Mouse (Mus musculus) small intestine, adult 10 weeks (tissue): Measurements from ENCODE around the gene Gtsf1. TPM values are rescaled to one million over a fixed set of nuclear protein-coding genes. Genes with fewer than 3 reads are reported as not detected.

Experiments
- polyA plus RNA-seq: library from polyadenylated mRNA; stranded (reverse); fragments of 350-450 nt; fragmentation: Illumina TruSeq; extraction: RNeasy Lipid Tissue Mini Kit (QIAGEN cat#74804); gene quantifications from one replicate; pipeline ENCODE4 v1.2.3, GENCODE M21; 2014; ENCODE audit warnings: low replicate concordance

Gene Gtsf1
- polyA plus RNA-seq: not detected

GRCm38 (mm10) chr15:103430241-103430640 lies at the start of gene Gtsf1:
TSS of gene Gtsf1 (minus strand) at chr15:103430470.

DNA sequence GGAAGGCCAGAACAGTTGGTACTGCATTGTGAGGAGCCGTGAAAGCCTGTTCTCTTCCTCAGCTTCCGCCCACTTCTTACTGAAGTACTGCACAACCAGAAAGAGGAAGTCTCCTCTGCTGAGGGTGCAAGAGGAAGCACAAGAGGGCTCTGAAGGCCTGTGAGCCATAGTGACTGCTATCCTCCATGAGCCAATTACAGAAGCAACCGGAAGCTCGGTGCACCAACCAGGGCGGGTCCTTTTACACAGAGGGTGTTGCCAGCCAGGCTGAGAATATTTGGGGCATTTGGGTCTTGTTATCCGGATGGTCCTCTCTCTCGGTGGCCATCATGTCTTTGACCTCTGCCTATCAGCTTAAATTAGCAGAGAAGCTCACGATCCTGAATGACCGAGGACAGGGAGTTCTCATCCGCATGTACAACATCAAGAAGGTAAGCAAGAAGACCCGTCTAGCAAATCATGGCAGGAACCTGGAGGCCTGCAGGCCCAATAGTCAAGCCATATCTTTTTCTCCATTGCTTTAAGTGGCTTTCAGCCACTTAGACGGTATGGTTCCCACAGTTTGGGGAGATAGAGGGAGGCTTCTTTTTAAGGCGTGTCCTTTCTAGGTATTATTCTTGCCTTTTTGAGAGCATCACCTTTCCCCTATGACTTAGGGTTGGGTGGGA lies 23.4 kb upstream of the Gtsf1 start, which contains the start of gene Nckap1l:
TSS of gene Nckap1l (plus strand) at position 244 of the 668 bp plus-strand sequence.

DNA sequence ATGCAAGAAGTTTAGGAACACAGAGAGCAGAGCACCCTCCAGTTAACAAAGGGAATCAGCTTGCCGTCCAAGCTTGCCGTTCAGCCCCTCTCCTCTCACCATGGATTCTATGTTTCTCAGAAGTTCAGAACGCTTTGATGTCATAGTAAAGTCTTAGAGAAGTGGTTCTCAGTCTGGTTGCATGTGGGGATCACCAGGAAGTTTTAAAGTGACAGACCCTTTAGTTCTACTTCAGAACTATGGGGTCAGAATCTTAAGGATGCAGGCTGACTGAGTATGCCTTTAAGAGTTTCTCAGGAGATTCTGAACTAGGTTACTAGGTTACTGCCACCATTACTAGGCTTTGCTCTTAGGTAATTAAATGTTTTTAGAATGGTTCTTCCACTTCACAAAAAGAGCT lies 18.1 kb upstream of the Gtsf1 start, which contains the start of gene Gtsf2:
TSS of gene Gtsf2 (minus strand) at position 101 of the 400 bp plus-strand sequence.

DNA sequence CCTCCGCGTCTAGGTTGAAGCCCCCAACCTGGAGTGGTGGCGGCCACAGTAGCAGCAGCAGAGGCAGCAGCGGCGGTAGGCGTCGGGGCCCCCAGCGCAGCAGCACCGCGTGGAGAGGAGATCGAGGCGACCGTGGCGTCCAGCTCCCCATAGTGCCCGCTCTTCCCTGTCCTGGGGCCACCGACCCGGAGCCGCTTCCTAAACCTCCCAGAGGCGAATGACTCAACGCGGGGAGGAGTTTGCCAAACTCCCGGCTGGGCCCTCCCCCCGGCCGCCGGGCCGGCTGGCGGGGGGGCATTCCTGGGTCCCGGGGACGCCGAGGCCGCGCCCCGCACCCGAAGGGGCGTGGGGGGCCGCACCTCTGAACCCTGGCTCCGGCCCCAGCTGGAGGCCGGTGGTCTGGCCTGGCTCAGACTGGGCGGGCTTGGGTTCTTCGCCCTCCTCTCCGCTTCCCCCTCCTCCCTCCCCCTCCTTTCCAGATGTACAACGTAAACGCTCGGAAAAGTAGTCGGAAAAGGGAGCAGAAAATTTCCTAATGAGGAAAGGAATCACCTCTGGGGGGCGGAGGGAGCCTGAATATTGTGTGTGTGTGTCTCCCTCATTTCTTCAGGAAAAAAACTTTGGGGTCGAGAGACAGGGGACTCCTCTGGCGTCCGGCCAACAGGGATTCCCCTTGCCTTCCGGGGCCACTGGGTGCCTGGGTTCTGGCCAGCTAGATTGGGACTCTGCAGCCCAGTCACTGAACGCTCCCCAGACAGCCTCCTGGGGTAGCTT lies 63.7 kb downstream of the Gtsf1 start, which contains the start of gene Itga5:
TSS of gene Itga5 (minus strand) at position 388 of the 774 bp plus-strand sequence.

Other genes with a start within 250 kb of the Gtsf1 start
- 48.7 TPM for gene Cbx5, start 190.7 kb downstream of the Gtsf1 start, polyA plus RNA-seq
- gene Hnrnpa1, start 190.0 kb downstream of the Gtsf1 start, polyA plus RNA-seq: 367 TPM
- not detected for gene Nfe2, start 172.1 kb downstream of the Gtsf1 start, polyA plus RNA-seq
- 129 TPM for gene Copz1, start 157.8 kb downstream of the Gtsf1 start, polyA plus RNA-seq
- gene Gpr84, start 119.9 kb downstream of the Gtsf1 start, polyA plus RNA-seq: not detected
- gene Zfp385a, start 90.4 kb downstream of the Gtsf1 start, polyA plus RNA-seq: not detected
- gene Itga5, start 63.7 kb downstream of the Gtsf1 start, polyA plus RNA-seq: not detected
- not detected for gene Gtsf2, start 18.0 kb upstream of the Gtsf1 start, polyA plus RNA-seq
- gene Nckap1l, start 23.3 kb upstream of the Gtsf1 start, polyA plus RNA-seq: 7.4 TPM
- 1.2 TPM for gene Pde1b, start 72.6 kb upstream of the Gtsf1 start, polyA plus RNA-seq
- gene Ppp1r1a, start 107.5 kb upstream of the Gtsf1 start, polyA plus RNA-seq: not detected
- 3.4 TPM for gene Glycam1, start 134.6 kb upstream of the Gtsf1 start, polyA plus RNA-seq